Mouse (Mus musculus) right cerebral cortex, postnatal 10 days (tissue): ENCODE measurements around the gene Mok.
A peak's percentile ranks its signal among the peaks of the same experiment; 100 is the strongest.

Experiments
- DNase-seq, 2 experiments: peaks; one replicate each; pipeline ENCODE4 v3.0.0; 2021; ENCODE audit warnings: low spot score in 2 of 2

The Mok gene

DNA sequence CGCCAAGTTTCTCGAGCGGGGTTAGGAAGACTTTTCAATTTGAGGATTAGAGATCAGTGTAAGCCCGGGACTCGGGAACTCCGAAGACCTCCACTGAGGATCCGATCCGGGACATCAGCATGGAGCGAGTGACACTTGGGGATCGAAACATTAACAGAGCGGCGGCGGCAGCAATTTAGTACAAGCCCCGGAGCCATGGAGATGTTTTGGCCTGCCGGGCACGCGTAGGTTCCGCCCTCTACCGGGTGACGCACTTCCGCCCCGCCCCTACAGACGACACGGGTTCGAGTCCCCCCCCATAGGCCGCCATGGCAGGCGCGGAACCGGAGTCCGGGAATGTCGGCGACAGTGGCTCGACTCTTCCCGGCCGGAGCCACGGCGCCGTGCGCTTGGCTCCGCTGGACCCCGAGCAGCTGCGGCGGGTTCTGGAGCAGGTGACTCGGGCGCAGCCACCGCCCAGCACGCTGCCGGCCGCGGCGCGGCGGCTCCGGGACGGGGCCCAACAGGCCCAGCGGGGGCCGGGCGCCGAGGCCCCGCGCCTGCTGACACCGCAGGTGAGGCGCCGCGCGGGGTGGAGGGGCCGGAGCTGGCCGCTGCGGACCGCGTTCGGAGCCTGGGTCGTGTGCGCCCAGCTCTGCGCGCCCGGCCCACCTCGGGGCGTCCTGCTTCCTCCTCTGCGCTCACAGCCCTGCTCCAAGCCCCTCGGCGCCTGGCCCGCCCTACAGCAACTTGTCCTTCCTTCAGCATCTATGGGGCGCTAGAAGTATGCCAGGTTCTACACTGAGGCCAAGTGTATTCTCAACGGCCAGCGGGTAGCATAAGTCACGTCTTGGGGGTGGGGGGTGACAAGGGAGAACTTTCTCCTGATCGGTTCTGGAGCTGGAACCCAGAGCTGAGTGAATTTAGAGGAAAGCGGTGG is 9.5 kb upstream of the Mok start, which contains the start of gene Zfp839:
Gene Zfp839, plus strand, starts transcription at position 244 of the 919 bp plus-strand sequence.
- peak; percentile 92 for DNase-seq

DNA sequence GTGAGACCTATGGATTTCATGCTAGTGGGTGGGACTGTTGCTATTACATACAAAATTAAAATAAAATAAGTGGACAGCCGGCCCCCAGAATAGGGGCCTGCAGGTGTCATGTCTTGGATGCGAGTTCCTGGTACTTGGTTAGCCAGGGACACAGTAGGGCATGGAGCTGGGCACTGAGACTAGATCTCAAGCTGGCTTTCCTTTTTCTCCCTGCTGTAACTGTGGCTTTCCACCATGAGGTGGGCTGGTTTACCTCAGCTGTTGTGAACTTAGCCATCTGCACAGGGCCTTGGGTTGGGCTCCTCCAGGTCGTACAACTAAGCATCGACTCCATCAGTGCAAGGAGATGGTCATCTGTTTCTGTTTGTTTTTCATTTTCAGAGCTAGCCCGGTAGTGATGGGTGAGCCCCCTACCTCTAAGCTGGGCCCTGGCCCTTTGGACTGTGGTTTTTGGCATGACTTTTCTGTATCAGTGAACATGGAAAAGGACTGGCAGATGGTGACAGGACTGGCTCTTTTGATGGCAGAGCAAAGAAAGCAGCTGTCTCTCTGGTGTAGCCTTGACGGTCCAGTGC is 5.5 kb upstream of the Mok start:
- no peak for DNase-seq

DNA sequence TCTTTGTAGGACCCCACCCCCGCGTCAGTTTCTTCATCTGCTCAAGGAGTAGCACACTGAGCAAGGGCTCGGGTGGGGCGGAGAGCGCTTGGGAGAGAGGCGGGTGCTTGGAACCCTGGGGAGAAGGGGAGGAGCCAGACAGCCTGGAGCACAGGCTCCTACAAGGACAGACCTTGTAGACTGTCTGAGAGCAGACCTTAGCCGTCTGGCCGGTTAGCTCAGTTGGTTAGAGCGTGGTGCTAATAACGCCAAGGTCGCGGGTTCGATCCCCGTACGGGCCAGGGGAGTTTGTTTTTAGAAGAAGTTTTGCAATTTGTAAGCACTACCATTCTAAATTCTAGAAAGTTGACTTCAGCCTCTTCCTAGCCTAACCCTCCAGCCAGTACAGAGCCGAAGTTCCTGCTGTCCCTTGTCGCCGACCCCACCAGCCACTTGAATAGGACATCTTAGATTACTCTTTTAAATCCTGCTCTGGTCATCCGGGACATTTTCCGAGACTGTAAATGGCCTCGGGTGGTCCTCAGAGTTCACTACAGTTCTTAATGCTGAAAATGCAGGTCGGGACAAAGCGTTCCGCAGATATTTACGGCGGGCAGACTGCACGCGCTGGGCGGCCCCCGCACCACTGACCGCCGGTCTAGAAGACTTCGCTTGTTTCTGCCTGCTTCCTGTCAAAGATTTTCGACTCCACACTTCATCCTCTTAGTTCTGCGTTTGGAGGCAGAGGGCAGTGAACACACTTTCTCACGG is 4.6 kb upstream of the Mok start:
- DNase-seq = peak; percentile 83 to 84

DNA sequence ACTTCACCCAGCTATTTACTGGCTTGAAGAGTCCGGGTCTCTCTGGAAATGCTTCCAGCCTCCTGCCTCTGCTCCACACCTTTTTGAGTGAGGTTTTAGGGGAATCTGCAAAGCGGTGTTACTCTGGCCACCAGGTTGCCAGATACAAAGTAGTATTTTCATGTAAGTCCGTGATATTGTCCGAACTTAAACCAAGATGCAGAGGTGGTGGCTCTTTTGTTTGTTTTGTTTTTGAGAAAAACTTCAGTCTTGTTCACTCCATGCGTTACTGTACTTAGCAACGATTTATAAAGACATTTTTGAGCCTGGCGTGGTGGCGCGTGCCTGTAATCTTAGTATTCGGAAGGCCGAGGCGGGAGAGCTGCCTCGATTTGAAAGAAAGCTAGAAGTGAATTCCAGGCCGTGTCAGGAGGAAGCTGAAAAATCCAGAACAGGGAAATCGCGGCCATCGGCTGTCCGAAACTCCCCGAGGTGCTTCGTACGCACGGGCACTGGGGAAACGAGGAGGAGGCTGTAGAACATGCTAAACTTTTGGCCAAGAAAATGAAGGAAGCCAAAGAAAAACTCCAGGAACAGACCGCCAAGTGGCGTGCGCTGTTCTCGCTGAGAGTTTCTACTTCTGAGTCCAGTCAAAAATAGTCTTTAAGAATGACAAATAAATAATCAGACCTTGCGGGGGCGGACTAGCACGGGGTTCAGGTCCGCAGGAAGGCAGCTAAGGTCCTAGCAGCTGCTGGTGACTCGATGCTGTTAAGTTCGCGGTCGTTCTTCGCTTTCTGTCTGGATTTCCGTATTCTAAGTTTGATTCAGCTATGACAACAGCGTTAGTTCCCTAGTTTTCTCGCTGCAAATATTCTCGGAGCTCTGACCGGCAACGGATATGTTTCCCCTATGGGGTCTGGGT is 3.7 kb upstream of the Mok start:
- DNase-seq = no peak

DNA sequence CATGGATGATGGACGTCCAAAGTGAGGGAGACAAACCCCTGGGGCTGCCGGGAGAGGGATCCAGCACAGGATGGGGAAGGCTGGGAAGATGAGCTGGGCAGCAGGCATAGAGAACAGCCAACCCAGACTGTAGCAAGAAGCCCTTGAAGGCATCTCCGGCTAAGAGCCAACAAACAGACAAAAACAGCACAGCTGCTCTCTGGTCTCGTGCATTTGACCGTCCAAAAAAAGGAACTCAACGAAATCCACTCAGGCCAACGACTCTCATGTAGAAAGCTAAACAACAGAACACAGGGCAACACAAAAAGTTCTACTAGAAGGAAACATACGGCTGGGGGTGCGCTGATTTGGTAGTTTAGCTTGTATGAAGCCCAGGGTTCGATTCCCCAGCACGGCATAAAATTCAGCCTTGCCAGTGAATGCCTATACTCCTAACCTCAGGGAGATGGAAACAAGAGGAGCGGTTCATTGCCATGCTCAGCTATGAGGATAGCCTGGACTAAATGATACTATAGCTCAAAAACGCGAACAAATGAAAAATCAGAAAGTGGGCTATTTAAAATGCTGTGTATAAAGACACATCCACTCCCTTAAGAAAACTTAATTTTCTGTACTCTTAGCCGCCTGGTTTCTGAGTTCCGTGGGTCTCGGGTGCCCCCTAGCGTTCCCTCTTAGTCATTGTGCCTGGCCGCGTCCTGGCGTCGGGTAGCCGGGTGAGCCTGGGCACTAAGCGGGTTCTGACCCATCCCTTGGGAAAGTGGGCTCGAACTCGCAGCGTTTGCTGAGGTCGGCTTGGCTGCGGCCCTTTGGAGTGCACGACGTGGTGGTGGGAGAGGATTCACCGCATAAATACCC is 2.7 kb upstream of the Mok start:
- DNase-seq = peak; percentile 83 to 89

DNA sequence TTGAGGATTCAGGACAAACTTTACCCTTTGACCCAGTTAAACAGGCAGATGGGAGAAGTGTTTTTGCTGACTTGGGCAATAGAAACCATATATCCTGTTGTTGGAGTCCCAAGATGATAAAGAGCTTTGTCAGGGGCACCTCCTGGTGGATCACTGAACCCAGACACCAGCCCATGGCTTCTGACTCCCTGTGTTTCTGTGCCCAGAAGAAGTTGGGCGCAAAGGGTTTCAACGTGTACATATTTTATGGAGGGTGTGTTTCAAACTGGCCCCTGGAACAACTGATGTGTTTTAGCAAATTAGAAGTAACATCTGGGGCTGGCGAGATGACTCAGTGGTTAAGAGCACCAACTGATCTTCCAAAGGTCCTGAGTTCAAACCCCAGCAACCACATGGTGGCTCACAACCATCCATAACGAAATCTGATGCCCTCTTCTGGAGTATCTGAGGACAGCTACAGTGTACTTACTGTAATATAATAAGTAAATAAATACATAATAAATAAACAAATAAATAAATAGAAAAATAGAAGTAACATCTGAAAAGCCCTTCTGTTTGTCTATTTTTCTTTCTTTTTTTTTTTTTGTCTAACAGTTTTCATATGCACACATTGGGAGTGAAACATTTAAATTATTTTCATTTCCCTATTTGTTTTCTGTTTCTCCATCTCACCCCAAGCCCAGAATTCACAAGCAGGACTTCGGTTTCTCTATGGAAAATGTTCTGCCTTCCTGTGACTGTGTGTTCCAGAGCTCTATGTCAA is 1.2 kb upstream of the Mok start:
- DNase-seq = no peak

DNA sequence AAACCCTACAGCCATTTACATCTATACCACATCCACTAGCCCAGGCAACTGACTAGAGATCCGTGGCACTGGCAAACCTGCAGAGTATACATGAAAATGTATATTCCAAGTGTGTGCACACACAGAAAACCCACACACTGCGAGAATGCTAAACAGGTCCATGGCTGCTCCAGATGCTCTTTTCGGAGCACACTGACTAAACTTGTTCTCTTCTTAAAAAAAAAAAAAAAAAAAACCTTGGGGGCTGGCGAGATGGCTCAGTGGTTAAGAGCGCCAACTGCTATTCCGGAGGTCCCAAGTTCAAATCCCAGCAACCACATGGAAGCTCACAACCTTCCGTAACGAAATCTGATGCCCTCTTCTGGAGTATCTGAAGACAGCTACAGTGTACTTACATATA is 2.9 kb downstream of the Mok start:
- no peak for DNase-seq

DNA sequence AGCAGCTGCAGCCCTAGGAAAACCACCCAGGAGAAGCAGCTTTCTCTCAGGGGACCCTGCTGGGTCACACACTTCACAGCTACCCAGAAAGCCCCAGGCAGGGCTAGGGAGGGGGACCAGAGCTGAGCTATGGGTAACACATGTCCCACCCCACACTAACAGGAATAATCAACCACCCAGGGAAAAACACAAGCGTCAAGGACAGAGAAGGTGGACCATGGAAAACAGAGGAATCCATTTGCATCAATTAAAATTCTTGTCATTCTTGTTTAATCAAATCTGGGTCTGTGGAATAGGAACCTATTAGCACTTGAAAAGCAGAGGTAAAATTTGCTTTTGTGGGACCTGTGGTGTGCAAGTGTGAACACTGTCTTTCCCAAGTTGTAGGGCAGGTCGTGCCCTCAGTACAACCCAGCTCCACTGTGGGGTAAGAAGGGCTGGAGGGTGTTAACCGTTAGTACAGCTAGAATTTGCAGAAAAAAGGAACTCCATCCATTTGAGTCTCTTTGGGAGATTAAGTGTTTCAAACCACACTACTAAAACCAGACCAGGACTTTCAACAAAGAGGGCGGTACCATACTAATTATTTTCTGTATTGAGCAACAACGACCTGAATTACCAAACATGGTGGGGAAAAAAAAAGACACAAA is 3.4 kb downstream of the Mok start:
- DNase-seq = no peak

DNA sequence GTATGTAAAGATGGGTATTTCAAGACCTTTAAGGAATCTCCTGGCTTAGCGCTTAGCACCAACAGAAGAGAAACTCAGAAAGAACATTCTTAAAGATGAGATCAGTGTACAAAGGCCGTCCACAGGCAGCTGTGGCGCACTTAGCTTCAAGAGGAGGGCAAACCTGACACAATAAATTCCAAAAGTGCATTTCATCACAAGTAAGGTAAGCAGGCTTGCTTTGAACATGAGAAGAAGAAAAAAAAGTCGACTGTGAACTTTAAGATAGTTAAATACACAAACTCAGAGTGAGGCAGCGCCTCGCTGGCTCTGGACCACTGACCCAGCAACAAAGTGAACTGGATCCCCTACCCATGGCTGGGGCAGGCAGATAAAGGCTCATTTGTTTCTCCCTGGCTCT is 4.0 kb downstream of the Mok start:
- DNase-seq = no peak

DNA sequence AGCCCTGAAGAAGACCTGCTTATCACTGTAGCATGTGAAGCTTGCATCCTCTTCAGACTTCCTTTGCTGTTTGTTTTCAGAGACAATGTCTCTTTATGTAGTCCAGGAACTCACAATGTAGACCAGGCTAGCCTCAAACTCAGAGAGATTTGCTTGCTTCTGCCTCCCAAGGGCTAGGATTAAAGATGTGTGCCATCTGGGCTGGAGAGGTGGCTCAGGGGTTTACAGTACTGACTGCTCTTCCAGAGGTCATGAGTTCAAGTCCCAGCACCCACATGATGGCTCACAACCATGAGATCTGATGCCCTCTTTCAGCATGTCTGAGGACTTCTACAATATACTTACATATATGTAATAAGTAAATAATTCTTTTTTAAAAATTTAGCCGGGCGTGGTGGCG is 5.6 kb downstream of the Mok start:
- DNase-seq = no peak

DNA sequence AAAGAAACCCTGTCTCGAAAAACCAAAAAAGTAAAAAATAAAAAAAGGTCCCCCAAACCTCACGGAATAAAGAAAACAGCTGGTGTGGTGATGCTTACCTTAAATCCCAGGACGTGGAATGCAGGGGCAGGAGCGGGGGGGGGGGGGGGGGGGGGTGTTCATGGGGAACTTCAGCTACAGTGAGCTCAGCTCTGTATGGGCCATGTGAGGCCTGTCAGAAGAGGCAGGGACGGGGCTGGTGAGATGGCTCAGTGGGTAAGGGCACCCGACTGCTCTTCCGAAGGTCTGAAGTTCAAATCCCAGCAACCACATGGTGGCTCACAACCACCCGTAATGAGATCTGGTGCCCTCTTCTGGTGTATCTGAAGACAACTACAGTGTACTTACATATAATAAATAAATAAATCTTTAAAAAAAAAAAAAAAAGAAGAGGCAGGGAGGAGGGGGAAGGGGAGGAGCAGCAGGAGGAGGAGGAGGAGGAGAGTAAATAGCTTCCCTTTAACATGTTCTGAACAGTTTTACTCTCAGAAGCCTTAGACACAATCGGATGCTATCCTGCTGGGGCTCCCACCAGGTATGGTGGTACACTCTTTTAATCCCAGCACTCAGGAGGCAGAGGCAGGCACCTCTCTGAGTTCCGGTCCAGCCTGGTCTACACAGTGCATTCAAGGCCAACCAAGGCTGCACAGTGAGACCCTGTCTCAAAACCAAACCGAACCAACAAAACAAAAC is 10.3 kb downstream of the Mok start:
- DNase-seq = no peak

DNA sequence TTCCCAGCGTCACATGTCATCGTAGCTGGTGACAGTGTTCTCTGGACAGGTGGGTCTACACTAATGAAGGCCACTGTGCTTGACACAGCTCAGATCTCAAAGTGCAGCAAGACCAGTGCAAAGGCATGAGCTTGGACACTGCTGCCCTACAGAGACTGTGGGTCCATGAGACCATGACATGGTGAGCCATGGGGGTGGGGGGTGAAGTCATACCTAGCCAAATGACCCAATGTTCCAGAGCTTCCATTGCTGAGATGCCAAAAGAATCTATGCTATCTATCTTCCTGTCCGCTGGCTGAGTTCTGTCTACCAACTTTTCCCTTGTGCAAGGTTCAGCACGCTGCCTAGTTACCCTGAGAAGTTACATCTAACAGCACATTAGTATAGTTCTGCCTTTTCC is 11.8 kb downstream of the Mok start:
- no peak for DNase-seq

DNA sequence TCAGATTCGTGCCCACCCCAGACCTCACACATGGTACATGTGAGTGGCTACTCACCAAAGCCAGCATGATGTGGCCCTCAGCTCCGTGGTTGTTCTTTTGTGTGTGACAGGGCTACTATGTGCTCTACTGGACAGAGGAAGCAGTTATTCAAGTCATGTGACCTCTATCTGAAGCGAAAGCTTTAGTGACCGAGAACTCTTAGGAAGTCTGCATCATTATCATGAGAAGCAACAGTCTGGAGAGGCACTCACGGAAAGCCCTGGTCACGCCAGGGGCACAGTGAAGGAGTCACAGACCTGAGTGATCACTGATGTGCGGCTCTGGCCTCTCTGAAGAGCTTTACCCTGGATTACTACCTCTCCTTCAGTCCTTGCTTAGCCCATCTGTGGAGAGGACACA is 18.4 kb downstream of the Mok start:
- DNase-seq = no peak

DNA sequence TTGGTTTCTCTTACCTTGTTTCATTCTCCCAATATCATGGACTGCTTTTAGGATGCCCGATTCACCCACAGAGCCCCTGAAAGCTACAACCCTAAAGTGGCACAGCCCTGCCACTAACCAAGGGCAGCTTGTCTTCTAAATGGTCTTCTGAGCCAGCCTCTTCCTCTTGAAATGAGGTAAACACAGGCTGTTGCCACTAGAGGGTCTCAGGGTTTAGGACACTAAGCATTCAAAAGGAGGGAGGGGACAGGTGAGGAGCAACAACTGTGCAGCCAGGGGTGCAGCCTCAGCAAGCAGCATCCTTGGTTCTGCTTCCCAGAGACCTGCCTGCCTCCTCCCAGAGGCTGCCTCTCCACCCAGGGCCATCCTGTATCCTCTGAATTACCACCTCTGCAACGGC is 19.0 kb downstream of the Mok start:
- no peak for DNase-seq

DNA sequence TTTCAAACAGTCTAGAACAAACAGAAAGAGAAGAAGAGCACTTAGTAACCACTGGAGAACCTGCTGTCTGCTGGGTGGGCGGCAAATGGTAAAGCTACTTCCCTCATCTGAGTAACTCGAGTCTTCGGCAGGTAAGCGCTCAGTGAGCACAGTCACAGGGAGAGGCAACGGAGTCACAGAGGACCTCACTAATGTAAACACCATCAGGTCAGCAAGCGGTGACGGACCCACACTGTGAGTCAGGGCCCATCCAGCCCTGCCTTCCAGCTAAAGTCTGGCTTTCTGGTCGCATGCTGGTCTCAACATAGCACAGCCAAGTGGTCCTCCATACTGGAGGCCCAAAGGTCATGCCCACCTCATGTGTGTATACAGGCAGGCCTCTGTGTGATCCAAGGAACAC is 21.4 kb downstream of the Mok start:
- DNase-seq = no peak

DNA sequence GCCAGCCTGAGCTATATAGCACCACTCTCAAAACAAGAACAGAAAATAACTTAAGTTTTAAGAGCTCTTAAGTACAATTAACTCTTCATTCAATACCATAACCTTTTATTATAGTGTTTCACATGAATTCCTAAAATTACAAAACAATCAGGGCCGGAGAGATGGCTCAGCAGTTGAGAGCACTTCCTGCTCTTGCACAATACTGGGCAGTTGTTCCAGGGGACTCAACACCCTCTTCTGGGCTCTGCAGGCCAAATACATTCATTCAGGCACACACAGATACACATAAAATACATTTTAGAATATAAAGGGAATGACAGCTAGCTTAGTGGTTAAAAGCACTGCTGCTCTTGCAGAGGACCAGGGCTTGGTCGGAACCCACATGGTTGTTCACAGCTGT is 23.9 kb downstream of the Mok start:
- DNase-seq = no peak

DNA sequence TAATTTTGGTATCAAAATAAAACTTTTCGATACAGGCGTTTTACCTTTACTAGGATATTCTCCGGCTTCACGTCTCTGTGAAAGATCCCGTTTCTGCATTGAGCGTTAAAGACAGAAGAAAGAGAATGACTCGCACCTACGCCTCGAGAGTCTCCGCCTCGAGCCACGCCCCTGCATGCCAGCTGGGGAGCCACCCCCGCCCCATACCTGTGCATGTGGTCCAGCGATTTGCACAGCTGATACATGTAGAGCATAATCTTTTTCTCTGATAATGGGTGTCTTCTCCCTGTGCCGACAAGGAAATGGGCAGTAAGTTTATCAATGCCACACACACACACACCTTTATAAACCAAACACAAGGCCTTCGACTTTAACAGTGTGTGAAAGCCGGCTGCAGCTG is 25.8 kb downstream of the Mok start:
- DNase-seq = no peak

DNA sequence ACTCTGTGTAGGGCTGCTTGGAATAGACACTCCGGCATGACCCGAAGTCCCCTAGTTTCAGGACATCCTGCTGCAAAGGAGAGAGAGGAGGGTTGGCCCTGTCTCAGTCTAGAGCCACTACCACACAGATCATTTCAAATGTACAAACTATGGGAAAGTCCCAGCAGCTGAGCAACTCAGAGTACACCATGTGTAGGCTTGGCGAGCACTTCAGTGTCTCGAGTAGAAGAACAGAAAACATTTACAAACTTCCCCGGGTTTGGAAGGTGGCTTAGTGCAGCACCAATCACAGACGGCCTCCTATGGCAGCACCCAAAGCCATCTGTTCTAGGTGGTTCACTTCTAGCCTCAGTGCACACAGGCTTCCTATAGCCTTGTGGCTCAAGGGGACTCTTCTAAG is 27.1 kb downstream of the Mok start:
- DNase-seq = no peak

DNA sequence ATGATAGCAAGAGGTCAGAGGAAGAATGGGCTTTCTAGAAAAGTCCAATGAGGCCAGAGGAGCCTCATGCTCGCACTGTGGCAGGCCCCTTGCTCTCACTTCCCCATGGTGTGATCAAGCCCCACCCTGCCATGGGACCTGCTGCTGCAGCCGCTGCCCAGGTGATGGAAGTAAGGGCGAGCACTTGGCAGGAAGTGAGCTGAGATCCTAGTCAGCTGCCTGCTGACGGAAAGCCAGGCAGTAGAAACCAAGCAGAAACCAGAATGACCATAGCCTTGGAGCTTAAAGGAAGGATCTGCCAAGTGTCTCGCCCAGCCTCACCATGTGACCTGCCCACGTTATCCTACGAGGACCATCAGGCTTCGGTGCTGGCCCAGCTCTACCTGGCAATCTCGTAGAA is 27.6 kb downstream of the Mok start:
- no peak for DNase-seq
